Mouse (Mus musculus): ENCODE data around the gene Gna12.

The Gna12 gene

DNA sequence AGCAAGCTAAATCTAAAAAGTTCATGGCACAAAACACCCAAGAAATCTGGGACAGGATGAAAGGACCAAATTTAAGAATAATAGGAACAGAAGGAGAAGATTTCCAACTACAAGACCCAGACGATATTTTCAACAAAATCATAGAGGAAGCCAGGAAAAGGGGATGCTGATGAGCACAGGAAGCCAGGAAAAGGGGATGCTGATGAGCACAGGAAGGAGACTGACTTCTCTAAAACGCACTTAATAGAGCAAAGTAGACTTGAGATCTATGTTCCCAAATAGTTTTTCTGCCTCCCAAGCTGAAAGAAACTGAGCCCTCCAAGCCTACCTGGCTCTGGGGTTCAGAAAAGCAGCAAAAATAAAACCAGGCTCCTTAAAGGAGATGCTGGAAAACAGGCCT is 2.8 kb downstream of the Gna12 start:
- no peak for DNase-seq (ENCODE audit: low spot score)

DNA sequence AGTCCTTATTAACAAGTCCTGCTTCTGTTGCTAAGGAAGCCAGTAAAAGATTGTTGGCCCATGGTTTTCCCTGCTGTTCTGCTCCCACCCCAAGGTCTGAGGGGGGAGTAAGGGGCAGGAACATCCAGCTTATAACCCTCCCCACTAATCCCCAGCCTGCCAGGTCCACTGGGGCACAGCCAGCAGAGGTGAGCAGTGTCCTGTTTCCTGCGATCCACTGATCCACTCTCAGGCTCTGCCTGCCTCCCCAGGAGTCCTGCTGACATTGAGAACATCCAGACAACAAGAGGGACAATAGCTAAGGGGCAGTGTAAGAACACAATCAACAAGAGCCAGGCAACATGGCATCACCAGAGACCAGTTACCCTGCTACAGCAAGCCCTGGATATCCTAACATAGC is 3.4 kb downstream of the Gna12 start:
- no peak for DNase-seq (ENCODE audit: low spot score)

DNA sequence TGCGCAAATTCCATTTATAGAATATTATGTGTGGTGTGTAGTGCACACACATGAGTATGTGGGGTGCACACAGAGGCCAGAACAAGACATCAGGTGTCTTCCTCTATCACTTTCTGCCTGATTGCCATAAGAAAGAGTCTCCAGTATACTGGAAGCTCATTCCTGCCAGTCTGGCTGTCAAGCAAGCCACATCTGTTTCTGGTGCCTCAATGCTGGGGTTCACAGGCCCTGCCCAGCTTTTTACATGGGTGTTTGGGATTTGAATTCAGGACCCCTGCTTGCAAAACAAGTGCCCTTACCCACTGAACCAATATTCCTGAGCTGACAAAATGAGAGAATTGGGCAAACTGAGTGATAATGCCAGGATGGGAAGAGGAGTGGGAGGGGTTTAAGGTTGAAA is 4.1 kb downstream of the Gna12 start:
- no peak for DNase-seq (ENCODE audit: low spot score)

DNA sequence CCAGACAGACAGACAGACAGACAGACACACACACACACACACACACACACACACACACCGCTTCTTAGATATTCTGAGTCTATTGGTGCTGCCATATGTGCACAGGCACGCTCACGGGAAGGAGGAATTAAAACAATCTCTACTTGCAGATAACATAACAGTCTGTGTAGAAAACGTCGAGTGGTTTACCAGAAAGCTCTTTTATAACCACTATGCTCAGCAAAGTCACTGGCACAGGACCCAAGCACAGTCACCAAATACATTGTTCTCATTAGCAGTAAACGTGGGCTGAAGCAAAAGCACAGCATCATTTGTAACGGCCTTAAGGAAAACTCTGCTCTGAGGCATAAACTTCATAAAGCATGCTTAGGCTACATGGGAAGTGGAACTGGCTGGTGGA is 6.1 kb downstream of the Gna12 start:
- no peak for DNase-seq (ENCODE audit: low spot score)

DNA sequence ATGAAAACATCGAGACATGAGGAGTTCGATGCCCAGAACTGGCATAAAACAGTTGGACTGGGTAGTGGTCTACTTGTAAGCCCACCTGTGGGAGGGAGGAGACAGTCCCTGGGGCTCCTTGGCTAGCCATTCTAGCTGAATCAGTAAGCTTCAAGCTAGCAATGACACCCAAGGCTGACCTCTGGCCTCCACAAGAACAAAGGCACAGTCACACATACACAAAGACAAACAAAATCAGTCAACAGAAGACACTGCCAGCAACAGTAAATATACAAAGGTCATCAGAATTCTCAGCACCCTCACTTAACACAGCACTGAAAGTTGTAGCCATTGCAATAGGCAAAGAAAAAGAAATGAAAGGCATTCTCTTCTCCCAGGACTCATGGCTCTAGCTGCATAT is 6.8 kb downstream of the Gna12 start:
- DNase-seq (ENCODE audit: low spot score), result no peak

DNA sequence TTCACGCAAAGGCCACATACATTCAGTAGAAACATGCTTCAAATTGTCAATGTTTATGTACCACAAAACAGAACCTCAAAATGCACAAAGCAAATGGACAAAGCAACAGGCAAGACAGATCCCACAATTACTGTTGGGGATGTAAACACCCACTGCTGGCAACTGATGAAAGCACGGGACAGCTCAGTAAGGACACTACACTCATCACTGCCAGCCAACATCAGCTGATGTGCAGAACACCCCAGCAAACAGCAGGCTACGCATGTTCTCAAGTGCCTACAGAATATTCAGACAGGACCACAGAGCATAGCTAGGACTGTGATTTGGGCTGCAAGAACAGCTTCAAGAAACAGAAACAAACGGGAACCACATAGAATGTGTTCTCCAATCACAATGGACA is 8.3 kb downstream of the Gna12 start:
- DNase-seq (ENCODE audit: low spot score), result no peak

DNA sequence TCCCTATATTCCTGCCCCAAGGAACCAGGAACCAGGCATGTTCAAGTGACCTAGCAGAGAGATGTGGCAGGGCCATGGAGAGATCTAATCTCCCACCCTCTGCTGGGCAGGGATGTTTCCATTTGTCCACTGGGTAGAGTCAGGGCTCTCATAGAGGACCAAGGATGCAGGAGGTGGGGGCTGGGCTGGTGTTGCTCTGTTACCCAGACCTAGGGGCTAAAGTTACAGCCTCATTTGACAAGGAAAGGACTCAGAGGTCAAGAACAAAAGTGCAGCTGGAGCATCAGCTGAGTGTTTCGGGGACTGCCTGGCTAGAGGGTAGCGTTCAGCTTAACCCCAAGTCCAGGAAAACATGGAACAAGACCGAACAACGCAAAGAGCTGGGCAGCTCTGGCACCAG is 9.7 kb downstream of the Gna12 start:
- no peak for DNase-seq (ENCODE audit: low spot score)

DNA sequence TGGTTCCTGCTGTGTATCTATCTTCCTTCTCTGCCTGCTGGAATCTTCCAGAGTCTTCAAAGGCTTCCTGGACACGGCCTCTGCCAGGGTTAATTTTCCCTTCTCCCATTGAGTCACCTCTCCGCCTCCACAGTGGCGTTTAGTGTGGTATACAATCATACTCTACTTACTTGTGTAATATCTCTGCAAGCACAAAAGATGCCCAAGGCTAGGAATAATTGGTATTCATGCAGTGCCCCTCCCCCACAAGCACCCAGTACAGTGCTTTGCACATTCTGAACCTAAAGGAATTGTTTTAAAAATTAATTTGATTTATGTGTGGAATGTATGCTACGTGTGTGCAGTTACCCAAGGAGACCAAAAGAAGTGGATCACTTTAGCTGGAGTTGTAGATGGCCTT is 10.6 kb downstream of the Gna12 start:
- no peak for DNase-seq (ENCODE audit: low spot score)

DNA sequence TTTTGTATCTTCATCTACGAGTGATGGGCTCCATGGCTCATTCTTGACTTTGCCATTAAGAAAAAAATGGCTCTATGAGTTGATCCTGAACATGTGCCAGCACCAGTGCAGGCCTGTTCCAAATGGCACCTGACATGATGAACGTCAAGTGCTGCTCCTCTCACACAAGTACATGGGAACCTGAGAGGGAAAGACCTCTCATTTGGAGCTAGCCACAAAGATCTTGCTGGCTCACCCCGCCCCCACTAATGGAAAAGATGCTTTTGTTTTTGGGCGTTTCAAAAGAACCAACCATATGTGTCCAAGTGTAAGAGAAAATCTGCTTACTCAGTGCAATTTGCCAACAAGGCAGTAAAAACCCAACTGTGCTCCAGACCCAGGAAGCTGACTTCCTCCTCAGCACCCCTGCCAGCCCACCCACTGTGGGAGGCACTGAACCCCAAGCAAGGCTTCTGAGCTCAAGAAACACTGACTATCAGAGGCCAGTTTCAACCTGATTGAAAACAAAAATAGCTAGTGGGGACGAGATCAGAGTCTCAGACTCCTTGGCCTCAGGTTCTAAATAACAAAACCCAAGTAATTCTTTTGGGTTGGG is 11.7 kb downstream of the Gna12 start:
- no peak for DNase-seq (ENCODE audit: low spot score)

DNA sequence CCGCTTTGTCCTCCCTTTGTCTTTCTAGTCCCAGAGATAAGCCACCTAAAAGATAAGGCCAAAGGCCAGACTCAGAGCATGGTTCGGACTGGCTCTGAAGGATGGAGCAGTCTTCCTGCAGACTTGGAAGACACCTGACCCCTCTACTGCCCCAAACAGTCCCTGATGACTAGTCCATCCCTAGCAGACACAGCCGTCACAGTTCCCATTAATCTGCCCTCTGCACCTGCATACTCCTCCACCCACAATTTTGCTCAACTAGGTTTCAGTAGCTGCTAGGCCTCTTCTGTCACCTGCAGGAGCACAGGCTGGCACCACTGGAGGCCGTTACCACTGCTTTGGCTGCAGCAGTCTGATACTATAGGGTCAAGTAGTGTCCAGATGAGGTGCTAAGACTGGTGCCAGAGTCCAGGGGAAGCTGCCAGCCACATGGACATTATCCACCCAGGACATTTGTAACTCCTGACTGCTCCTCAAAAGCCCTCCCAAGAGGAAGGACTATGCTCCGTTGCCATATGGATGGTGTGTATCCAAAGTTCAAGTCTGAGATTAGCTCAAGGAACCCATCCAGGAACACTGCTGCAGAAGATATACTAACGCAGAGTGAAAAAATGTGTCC is 13.2 kb downstream of the Gna12 start:
- no peak for DNase-seq (ENCODE audit: low spot score)

DNA sequence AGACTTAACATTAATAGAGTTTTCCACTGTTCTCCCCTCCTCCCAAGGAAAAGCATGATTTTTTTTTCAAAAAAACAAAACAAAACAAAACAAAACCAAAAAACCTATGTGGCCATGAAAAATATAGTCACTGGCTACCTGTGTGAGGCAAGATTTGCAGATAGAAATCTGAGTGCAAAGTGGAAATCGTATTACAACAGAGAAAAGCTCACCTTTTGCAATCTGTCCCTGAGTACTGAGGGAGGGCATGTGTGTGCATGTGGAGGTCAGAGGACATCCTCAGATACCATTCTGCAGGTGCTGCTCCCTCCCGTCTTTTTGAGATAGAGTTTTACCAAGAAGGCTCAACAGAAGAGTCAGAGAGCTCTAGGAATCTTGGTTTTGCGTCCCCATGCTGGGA is 14.2 kb downstream of the Gna12 start:
- no peak for DNase-seq (ENCODE audit: low spot score)

DNA sequence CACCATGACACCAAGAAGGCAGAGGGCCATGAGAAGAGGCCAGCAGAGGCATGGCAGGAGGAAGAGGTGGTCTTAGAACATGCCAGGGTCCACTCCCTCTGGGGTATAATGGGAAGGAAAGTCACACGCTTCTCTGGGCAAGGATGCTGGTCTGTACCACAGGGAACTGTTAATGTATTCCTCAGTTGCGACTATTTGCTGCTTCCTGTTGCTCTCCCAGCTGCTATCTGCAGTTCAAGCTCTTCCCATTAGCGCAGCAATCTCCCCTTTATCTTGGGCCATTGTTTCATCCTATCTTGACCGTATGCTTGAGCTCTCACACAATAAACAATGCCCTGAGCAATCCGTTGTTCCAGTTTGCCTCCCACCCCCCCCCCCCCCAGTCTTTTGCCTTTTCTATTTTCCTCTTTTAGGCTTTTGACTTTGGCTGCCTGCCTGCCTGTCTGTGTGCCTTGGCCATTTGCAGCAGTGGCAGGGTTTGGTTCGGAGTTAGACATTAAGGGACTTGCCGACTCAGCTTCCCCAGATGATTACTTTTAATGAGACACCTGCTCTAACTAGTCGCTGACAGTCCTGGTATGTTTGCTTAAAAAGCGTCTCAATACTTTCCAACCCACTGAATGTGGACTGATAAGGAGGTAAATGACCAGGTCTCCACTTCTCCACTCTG is 15.0 kb downstream of the Gna12 start:
- no peak for DNase-seq (ENCODE audit: low spot score)

DNA sequence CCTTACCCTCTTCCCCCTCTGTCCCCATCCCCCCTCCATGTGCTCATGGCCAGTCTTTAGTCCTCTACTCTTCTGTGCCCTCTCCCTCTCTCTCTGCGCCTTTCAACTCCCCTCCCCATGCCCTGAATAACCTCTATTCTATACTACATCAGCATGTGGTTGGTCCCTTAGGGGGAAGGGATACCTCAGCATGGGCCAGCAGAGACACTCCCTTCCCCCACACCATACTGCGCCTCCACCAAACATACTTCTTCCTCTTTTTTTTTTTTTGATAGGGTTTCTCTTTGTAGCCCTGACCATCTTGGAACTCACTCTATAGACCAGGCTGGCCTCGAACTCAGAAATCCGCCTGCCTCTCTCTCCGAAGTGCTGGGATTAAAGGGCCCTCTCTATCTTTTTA is 15.8 kb downstream of the Gna12 start:
- DNase-seq (ENCODE audit: low spot score), result no peak

DNA sequence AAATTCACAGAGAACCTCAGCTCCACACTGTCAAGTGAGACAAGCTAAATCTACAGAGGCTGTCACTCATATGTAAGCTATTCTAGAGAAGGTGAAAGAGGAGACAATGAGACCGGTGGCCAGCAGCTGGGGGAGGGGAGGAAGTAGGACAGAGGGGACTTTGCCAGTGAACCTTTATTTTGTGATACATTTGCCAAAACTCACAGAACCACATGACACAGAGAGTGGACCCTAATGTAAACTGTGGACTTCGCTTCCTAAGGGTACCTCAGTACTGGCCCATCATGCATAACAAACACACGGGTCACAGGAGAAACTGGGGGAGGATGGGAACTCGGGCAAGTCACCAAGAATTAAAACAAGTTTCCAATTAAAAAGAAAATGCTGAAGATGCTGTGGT is 17.5 kb downstream of the Gna12 start:
- no peak for DNase-seq (ENCODE audit: low spot score)

DNA sequence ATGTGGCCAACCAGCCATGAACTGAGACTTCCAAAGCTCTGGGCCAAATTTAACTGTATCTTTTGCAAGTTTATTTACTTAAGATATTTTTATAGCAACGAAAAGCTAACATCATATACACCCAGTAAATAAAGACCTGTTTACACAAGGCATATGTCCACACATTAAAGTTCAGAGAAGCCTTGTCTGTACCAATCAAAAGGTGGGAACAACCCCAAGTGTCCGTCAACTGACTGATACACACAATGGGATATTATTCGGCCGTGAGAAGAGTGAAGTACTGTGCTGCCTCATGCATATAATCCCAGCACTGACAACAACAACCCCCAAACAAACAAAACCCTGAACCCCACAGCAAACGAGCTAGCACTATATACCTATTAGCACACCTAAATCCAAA is 18.2 kb downstream of the Gna12 start:
- DNase-seq (ENCODE audit: low spot score), result no peak

DNA sequence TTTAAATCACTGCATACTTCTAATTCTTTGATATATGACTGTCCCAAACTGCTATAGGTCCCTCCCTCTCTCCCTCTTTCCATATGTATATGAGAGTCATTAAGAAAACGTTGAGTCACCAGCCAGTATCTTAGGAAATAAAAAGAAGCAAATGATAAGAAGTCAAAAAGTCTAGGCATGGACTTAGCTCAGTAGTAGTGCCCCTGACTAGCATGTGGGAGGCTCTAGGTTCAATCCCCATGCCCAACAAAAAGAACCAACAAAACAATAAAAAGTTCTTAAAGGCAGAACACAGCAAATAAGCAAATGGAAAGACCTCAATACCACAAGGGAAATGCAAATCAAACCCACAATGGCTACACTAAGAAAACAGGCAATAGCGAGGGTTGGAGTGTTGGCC is 18.8 kb downstream of the Gna12 start:
- no peak for DNase-seq (ENCODE audit: low spot score)

DNA sequence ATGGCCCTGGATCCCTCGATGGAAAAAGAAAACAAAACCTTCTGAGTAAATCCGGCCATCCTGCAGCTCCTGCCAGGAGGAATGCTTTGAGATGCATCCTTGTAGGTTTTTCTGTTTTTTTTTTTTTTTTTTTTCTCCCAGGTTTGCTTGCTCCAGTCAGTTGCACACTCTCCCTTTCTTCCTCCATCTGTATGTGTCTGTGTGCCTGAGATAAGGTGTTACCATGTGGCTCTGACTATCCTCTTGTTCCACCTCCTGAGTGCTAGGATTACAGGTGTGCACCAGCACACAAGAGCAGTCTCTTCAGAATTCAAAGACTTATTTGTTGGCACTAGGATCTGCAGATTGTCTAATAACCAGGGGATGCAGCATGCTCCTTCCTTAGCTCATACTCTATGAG is 23.3 kb downstream of the Gna12 start:
- no peak for DNase-seq (ENCODE audit: low spot score)

DNA sequence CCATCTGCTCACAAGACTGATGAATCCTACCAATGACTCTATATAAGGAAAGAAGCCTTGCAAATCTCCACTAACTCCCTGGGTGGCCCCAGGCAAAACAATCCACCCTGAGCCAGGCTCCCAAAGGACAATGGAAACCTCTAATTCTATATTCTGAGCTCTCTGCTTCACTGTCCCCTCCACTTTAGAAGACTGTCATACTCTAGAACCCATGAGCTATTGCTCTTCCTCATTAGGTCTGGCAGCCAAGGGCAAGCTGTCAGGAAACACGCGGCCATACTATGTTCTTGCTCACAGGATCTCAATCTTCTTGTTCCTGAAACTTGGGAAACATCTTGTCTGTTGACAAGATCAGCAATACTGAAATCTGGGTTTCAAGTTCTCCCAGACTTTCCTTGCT is 24.0 kb downstream of the Gna12 start:
- no peak for DNase-seq (ENCODE audit: low spot score)

DNA sequence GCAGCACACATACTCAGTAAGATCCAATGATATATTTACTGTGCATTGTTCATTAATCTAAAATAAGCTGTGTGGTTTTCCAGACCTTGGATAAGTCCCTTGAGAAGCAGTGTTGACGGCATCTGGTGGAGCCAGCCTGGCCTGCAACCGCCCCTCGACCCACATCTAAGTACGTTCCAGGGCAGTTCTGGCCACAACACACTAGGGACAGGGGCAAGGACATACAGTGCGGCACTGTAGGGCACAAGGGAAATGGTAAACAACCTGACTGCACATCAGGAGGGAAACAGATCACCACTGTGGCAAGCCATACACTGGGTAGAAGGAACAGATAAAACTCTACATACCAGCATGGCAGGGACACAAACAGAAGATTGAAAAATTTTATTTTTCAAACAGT is 28.4 kb downstream of the Gna12 start:
- DNase-seq (ENCODE audit: low spot score), result no peak

DNA sequence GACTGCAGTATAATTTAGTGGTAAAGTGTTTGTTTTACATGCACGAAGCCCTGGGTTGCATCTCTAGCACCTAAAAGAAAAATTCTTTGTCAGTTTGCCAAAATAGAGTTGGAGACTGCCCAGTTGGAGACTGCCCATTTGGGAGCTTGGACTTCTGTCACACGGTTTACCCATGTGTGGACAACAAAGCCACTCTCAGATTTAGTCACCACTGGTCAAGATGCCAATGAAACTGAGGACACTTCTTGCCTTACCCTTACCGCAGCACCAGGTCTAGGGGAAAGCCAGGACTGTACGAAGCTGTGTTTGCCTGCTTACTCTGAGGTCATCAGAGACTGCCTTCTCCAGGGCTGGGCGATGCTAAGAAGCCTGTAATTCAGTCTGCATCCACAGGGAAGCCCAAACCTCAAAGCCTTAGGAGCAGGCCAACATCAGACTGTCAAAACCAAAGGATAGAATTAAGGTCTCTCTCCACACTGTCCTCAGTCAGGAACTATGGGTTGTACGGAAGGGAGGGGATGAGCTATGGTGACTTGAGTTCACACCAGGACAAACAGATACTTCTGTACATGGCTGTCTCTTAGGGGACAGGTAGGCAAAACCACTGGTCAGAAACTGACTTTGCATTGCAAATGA is 29.8 kb downstream of the Gna12 start:
- no peak for DNase-seq (ENCODE audit: low spot score)

DNA sequence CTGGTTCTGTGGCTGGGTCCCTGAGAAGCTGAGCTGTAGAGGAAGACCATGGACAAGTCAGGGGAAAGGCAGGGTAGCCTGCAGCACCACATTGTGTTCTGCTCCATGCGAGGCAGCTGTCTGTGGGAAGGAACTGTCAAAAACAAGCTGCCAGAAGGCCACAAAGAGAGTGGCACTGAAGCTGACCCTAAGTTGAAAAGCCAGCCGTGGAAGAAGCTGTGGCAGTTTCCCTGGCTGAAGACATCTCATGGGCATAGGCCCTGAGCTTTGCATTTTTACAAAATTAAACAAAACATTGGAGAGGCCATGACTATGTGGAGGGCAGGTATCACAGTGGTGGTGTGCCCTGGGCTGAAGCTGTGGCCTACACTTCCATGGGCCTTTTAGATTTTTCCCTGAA is 31.0 kb downstream of the Gna12 start:
- no peak for DNase-seq (ENCODE audit: low spot score)

DNA sequence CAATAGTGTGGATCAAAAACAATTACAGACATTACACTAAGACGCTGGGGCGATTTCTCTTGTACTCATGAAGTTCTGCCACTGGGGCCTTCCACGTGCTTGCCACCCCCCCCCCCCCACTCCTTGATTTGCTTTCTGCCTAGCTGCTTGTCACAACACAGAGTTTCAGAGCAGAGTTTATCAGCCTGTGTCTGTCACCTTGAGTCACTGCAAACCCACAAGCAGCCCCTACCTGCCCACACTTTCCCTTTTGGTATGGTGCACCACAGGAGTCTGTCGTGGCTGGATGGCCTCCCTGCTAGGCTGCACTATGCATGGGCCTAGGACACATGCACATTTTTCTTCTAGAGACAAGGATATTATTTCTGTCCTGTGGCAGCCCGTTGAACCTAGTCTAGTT is 31.5 kb downstream of the Gna12 start:
- DNase-seq (ENCODE audit: low spot score), result no peak

DNA sequence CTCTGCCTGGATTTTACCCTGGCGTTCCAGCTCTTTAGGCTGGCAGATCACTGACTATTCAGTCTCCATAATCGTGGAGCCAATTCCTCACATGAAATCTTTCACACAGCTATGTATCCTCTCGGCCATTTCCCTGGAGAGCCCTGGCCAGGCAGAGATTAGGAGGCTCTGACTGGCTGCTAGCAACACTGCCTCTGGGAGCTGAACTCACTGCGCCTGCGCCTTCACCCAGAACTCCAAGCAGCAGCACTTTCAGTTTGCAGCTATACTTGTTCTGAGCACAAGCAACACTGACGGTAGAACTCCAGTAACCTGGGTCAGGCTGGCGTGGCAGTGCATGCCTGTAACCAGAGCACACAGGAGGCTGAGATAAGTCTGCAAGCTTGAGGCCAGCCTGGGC is 32.1 kb downstream of the Gna12 start:
- no peak for DNase-seq (ENCODE audit: low spot score)

DNA sequence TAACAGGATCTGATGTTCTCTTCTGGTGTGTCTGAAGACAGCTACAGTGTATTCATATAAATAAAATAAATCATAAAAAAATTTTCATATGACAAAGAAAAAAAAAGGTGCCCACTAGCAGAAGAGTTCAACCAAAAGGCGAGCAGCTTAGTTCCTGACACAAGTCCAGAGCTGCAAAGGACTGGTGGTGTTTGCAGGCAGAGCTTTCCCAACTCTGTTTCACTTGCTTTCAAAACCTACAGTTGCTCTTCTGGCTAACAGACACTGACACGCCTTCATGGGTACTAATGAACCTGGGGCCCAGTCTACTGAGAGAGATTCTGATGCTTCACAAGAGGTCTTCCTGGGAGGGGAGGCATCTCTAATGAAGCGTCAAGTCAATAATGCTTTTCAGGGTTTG is 34.2 kb downstream of the Gna12 start:
- DNase-seq (ENCODE audit: low spot score), result no peak

Data from c-Kit-positive CD71-positive TER-119-positive erythroid progenitor cells, embryonic 14.5 days (primary cell).